Mouse (Mus musculus): ENCODE measurements around the gene Plce1. TPM values are rescaled to one million over a fixed set of nuclear protein-coding genes. Genes with fewer than 3 reads are reported as not detected.
"Not testable (repeated sequence)": the region's sequence is repeated elsewhere in the genome, so short reads cannot be mapped to it uniquely, and the experiment has no call there.

The Plce1 gene
- polyA plus RNA-seq, 1 experiment from 2014 or later = 11.2 TPM

- no peak overlapping the region for H3K27ac ChIP-seq (ENCODE audit: low read depth, low read length)
- 80% methylated on average over 9 of the region's 9 CpGs for WGBS
- no peak overlapping the region for H3K4me2 ChIP-seq (ENCODE audit: low read depth)
- ATAC-seq (ENCODE audit: insufficient read depth, low FRiP score, low TSS enrichment) = no peak
- no peaks in the 10 kb centered on the region for H3K36me3 ChIP-seq (ENCODE audit: control insufficient read depth, insufficient read depth, low read length)
- no peak overlapping the region for H3K9ac ChIP-seq (ENCODE audit: low read length)
- no peaks in the 10 kb centered on the region for H3K9me3 ChIP-seq (ENCODE audit: control insufficient read depth, low read length)
- no peaks in the 10 kb centered on the region for H3K4me1 ChIP-seq (ENCODE audit: control insufficient read depth, insufficient read depth, low read length)
- no peak for DNase-seq (ENCODE audit: low spot score)
- H3K4me3 ChIP-seq (ENCODE audit: low read depth, low read length) = no peak overlapping the region
- H3K27me3 ChIP-seq (ENCODE audit: control insufficient read depth, insufficient read depth, low read length) = no peaks in the 10 kb centered on the region
Observed at GRCm38 (mm10) chr19:38626246-38627015, 145.5 kb downstream of the Plce1 start.

- Histone ChIP-seq H3K9ac (ENCODE audit: low read length) (no peak overlapping the region), H3K4me2 (ENCODE audit: low read depth) (no peak overlapping the region), H3K4me3 (ENCODE audit: low read depth, low read length) (no peak overlapping the region), H3K9me3 (ENCODE audit: control insufficient read depth, low read length) (no peaks in the 10 kb centered on the region), H3K27ac (ENCODE audit: low read depth, low read length) (no peak overlapping the region), H3K4me1 (ENCODE audit: control insufficient read depth, insufficient read depth, low read length) (no peaks in the 10 kb centered on the region), H3K27me3 (ENCODE audit: control insufficient read depth, insufficient read depth, low read length) (no peaks in the 10 kb centered on the region), H3K36me3 (ENCODE audit: control insufficient read depth, insufficient read depth, low read length) (no peaks in the 10 kb centered on the region)
- WGBS = 89% methylated on average over 9 of the region's 9 CpGs
- no peak for DNase-seq (ENCODE audit: low spot score)
- ATAC-seq (ENCODE audit: insufficient read depth, low FRiP score, low TSS enrichment) = no peak
Observed at GRCm38 (mm10) chr19:38627075-38627768, 146.3 kb downstream of the Plce1 start.

- no peaks in the 10 kb centered on the region for H3K4me1 ChIP-seq (ENCODE audit: control insufficient read depth, insufficient read depth, low read length)
- no peak overlapping the region for H3K9ac ChIP-seq (ENCODE audit: low read length)
- DNase-seq (ENCODE audit: low spot score) (no peak), ATAC-seq (ENCODE audit: insufficient read depth, low FRiP score, low TSS enrichment) (no peak)
- no peaks in the 10 kb centered on the region for H3K36me3 ChIP-seq (ENCODE audit: control insufficient read depth, insufficient read depth, low read length)
- H3K9me3 ChIP-seq (ENCODE audit: control insufficient read depth, low read length) = no peaks in the 10 kb centered on the region
- no peaks in the 10 kb centered on the region for H3K27me3 ChIP-seq (ENCODE audit: control insufficient read depth, insufficient read depth, low read length)
- no peak overlapping the region for H3K27ac ChIP-seq (ENCODE audit: low read depth, low read length)
- H3K4me3 ChIP-seq (ENCODE audit: low read depth, low read length) = no peak overlapping the region
- 80% methylated on average over 3 of the region's 3 CpGs for WGBS
- no peak overlapping the region for H3K4me2 ChIP-seq (ENCODE audit: low read depth)
Observed at GRCm38 (mm10) chr19:38632251-38632650, 151.3 kb downstream of the Plce1 start.

GRCm38 (mm10) chr19:38633306-38633705, 152.4 kb downstream of the Plce1 start:
- no peak overlapping the region for H3K27ac ChIP-seq (ENCODE audit: low read depth, low read length)
- H3K9me3 ChIP-seq (ENCODE audit: control insufficient read depth, low read length) = no peaks in the 10 kb centered on the region
- DNase-seq (ENCODE audit: low spot score) (no peak), ATAC-seq (ENCODE audit: insufficient read depth, low FRiP score, low TSS enrichment) (no peak)
- H3K4me3 ChIP-seq (ENCODE audit: low read depth, low read length) = no peak overlapping the region
- H3K27me3 ChIP-seq (ENCODE audit: control insufficient read depth, insufficient read depth, low read length) = no peaks in the 10 kb centered on the region
- 60% methylated on average over 5 of the region's 5 CpGs for WGBS
- no peaks in the 10 kb centered on the region for H3K36me3 ChIP-seq (ENCODE audit: control insufficient read depth, insufficient read depth, low read length)
- no peak overlapping the region for H3K9ac ChIP-seq (ENCODE audit: low read length)
- H3K4me2 ChIP-seq (ENCODE audit: low read depth) = no peak overlapping the region
- H3K4me1 ChIP-seq (ENCODE audit: control insufficient read depth, insufficient read depth, low read length) = no peaks in the 10 kb centered on the region

DNA sequence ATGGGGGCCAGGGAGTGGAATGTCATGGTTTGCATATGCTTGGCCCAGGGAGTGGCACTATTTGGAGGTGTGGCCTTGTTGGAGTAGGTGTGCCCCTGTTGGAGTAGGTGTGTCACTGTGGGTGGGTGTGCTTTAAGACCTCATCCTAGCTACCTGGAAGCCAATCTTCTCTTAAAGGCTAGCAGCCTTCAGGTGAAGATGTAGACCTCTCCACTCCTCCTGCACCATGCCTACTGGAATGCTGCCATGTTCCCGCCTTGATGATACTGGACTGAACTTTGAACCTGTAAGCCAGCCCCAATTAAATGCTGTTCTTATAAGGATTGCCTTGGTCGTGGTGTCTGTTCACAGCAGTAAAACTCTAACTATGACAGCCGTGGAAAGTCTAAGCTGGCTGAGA, 158.1 kb downstream of the Plce1 start:
- DNase-seq (ENCODE audit: low spot score) (no peak), ATAC-seq (ENCODE audit: insufficient read depth, low FRiP score, low TSS enrichment) (no peak)
- no peaks in the 10 kb centered on the region for H3K4me1 ChIP-seq (ENCODE audit: control insufficient read depth, insufficient read depth, low read length)
- no peak overlapping the region for H3K4me3 ChIP-seq (ENCODE audit: low read depth, low read length)
- H3K27me3 ChIP-seq (ENCODE audit: control insufficient read depth, insufficient read depth, low read length) = no peaks in the 10 kb centered on the region
- no peak overlapping the region for H3K4me2 ChIP-seq (ENCODE audit: low read depth)
- H3K9me3 ChIP-seq (ENCODE audit: control insufficient read depth, low read length) = no peaks in the 10 kb centered on the region
- 92% methylated on average over 3 of the region's 3 CpGs for WGBS
- no peak overlapping the region for H3K9ac ChIP-seq (ENCODE audit: low read length)
- no peaks in the 10 kb centered on the region for H3K36me3 ChIP-seq (ENCODE audit: control insufficient read depth, insufficient read depth, low read length)
- H3K27ac ChIP-seq (ENCODE audit: low read depth, low read length) = no peak overlapping the region

DNA sequence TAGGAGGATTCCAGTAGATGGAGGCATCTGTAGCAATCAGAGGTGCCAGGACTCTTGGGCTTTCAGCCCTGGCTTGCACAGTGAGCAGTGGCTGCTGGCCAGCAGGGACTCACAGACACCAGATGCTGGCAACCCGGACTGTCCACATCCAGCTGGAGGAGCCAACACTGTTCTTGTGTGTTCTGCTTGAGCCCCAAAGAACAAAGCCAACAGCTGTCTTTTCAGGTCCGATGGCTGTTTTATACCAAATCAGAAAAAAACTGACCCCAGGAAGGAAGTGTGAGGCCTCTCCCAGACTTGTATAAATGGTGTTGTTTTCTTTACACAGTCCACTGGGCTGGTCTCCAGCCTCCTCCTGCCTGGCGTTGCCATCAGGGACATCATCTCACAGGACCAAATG, 158.9 kb downstream of the Plce1 start:
- DNase-seq (ENCODE audit: low spot score) = no peak
- H3K4me1 ChIP-seq (ENCODE audit: control insufficient read depth, insufficient read depth, low read length) = 0 out of 2 replicates have a peak, but pooled peaks cover under 1% of the 10 kb centered on the region
- H3K9ac ChIP-seq (ENCODE audit: low read length) = no peak overlapping the region
- H3K27ac ChIP-seq (ENCODE audit: low read depth, low read length) = no peak overlapping the region
- no peak for ATAC-seq (ENCODE audit: insufficient read depth, low FRiP score, low TSS enrichment)
- no peaks in the 10 kb centered on the region for H3K36me3 ChIP-seq (ENCODE audit: control insufficient read depth, insufficient read depth, low read length)
- no peaks in the 10 kb centered on the region for H3K27me3 ChIP-seq (ENCODE audit: control insufficient read depth, insufficient read depth, low read length)
- H3K4me2 ChIP-seq (ENCODE audit: low read depth) = no peak overlapping the region
- WGBS = 52% methylated on average over 3 of the region's 3 CpGs
- H3K4me3 ChIP-seq (ENCODE audit: low read depth, low read length) = no peak overlapping the region
- no peaks in the 10 kb centered on the region for H3K9me3 ChIP-seq (ENCODE audit: control insufficient read depth, low read length)

DNA sequence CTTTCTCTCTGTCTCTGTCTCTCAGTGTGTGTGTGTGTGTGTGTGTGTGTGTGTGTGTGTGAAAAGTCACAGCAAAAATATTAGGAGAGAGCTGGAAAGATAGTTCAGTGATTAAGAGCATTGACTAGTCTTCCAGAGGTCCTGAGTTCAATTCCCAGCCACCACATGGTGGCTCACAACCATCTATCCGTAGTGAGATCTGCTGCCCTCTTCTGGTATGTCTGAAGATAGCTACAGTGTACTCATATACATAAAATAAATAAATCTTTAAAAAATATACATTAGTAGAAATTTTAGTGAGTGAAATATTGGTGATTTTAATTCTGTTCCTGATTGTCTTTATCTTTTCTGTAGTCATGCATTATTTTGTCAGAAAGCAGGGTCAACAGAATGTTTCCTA, 161.6 kb downstream of the Plce1 start:
- not testable (repeated sequence) for H3K9me3 ChIP-seq (ENCODE audit: control insufficient read depth, low read length); H3K9ac ChIP-seq (ENCODE audit: low read length); H3K4me1 ChIP-seq (ENCODE audit: control insufficient read depth, insufficient read depth, low read length); ATAC-seq (ENCODE audit: insufficient read depth, low FRiP score, low TSS enrichment); DNase-seq (ENCODE audit: low spot score); H3K4me2 ChIP-seq (ENCODE audit: low read depth); H3K36me3 ChIP-seq (ENCODE audit: control insufficient read depth, insufficient read depth, low read length); H3K27me3 ChIP-seq (ENCODE audit: control insufficient read depth, insufficient read depth, low read length); H3K27ac ChIP-seq (ENCODE audit: low read depth, low read length); H3K4me3 ChIP-seq (ENCODE audit: low read depth, low read length)
- 82% methylated on average over 1 of the region's 1 CpGs for WGBS

GRCm38 (mm10) chr19:38644871-38645595, 164.1 kb downstream of the Plce1 start:
- Histone ChIP-seq H3K27ac (ENCODE audit: low read depth, low read length) (no peak overlapping the region), H3K4me1 (ENCODE audit: control insufficient read depth, insufficient read depth, low read length) (0 out of 2 replicates have a peak, but pooled peaks cover 4% of the 10 kb centered on the region), H3K36me3 (ENCODE audit: control insufficient read depth, insufficient read depth, low read length) (no peaks in the 10 kb centered on the region), H3K9me3 (ENCODE audit: control insufficient read depth, low read length) (no peaks in the 10 kb centered on the region), H3K9ac (ENCODE audit: low read length) (no peak overlapping the region), H3K4me2 (ENCODE audit: low read depth) (no peak overlapping the region), H3K4me3 (ENCODE audit: low read depth, low read length) (no peak overlapping the region), H3K27me3 (ENCODE audit: control insufficient read depth, insufficient read depth, low read length) (no peaks in the 10 kb centered on the region)
- no peak for DNase-seq (ENCODE audit: low spot score)
- no peak for ATAC-seq (ENCODE audit: insufficient read depth, low FRiP score, low TSS enrichment)
- WGBS = 67% methylated on average over 6 of the region's 6 CpGs

All from neural tube, embryonic 11.5 days (tissue).